Mouse (Mus musculus): ENCODE results near the gene Zdhhc20. TPM values are rescaled to one million over a fixed set of nuclear protein-coding genes. Genes with fewer than 3 reads are reported as not detected.
"Not testable (repeated sequence)": the region's sequence is repeated elsewhere in the genome, so short reads cannot be mapped to it uniquely, and the experiment has no call there.

Zdhhc20 gene
- polyA plus RNA-seq, 1 experiment = 39.8 TPM

DNA sequence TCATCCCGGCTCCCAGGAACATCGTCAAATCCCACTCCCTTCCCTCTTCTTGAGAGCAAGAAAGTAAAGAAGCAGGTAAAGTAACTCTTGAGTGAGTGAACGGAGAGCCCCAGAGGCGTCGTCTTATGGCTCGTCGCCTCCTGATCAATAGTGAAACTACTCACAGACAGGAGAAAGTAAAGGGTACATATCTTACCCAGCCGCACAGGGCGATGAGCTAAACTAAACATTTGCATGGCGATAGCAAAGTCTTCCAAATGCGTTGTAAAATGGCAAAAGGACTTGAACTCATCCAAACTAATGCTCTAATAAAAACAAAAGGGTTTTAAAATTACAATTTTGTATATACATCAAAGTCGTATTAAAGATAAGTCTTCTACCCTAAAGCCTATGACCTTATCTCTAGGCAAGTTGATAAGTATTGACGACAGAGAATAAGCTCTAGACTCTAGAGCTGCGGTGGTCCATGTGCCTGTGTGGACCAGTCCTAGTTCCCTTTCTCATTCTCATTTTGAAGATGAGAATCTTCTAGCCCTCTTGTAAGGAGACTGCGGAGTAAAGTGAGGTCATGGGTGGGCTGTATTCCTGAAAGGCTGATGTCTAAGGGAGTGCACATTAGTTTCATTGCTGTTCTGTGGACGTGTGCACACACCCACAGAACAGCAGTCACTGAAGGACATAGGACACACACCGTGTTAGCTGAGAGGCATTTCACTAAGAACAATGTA is 29.2 kb upstream of the Zdhhc20 start:
- Histone ChIP-seq H3K4me1 (ENCODE audit: control insufficient read depth, insufficient read depth, low read length) (no peaks in the 10 kb centered on the region), H3K4me3 (replicated peaks; ENCODE audit: insufficient read depth, low read depth, low read length) (no peak overlapping the region), H3K27ac (ENCODE audit: insufficient read depth, low read length) (no peak overlapping the region), H3K27me3 (ENCODE audit: control insufficient read depth, insufficient read depth, low read length) (no peaks in the 10 kb centered on the region)
- WGBS = 94% methylated on average over 17 of the region's 17 CpGs
- no peak for TF ChIP-seq CTCF (IDR thresholded peaks at IDR 0.05; ENCODE audit: borderline replicate concordance, insufficient read depth, low read depth, low read length)
- no peak for TF ChIP-seq POLR2A (IDR thresholded peaks at IDR 0.05; ENCODE audit: borderline replicate concordance, insufficient read depth, low read length)
- no peak for DNase-seq

DNA sequence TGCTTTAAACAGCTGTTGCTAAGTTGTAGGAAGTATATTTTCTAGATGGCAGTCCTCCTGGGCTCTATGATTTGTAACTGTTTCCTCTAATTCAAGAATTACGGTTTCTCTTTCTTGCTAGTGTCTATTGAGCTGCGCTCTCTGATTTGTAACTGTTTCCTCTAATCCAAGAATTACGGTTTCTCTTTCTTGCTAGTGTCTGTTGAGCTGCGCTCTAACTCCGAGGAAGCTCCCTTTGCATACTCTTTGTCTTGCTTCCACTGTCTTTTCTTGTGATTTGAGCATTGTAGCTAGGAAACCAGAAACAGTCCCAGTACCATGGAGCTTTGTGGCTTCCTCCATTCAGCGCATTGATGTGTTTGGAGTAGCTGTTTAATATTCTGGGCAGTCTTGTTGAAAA is 25.3 kb upstream of the Zdhhc20 start:
- WGBS = 55% methylated on average over 6 of the region's 6 CpGs
- TF ChIP-seq CTCF (IDR thresholded peaks at IDR 0.05; ENCODE audit: borderline replicate concordance, insufficient read depth, low read depth, low read length) (no peak), POLR2A (IDR thresholded peaks at IDR 0.05; ENCODE audit: borderline replicate concordance, insufficient read depth, low read length) (no peak)
- DNase-seq = no peak
- Histone ChIP-seq H3K4me1 (ENCODE audit: control insufficient read depth, insufficient read depth, low read length) (no peaks in the 10 kb centered on the region), H3K27me3 (ENCODE audit: control insufficient read depth, insufficient read depth, low read length) (no peaks in the 10 kb centered on the region), H3K4me3 (replicated peaks; ENCODE audit: insufficient read depth, low read depth, low read length) (no peak overlapping the region), H3K27ac (ENCODE audit: insufficient read depth, low read length) (no peak overlapping the region)

GRCm38 (mm10) chr14:57912211-57913007 is 22.3 kb upstream of the Zdhhc20 start:
- WGBS = 38% methylated on average over 1 of the region's 1 CpGs
- not testable (repeated sequence) for DNase-seq; H3K27ac ChIP-seq (ENCODE audit: insufficient read depth, low read length); H3K27me3 ChIP-seq (ENCODE audit: control insufficient read depth, insufficient read depth, low read length); H3K4me1 ChIP-seq (ENCODE audit: control insufficient read depth, insufficient read depth, low read length); H3K4me3 ChIP-seq (replicated peaks; ENCODE audit: insufficient read depth, low read depth, low read length)

DNA sequence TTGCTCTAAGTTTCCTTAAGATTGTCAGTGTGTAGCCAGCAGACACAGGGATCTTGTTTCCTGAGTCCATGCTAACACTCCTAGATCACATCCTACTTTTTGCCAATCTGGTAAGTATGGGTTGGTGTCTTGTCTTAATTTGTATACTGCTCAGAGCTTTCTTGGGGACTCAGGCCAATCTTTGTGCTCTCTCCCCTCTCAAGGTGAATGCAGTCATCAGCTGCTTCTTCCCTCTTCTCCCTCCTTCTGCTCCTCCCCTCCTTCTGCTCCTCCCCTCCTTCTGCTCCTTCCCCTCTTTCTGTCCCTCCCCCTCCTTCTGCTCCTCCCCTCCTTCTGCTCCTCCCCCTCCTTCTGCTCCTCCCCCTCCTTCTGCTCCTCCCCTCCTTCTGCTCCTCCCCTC is 21.7 kb upstream of the Zdhhc20 start:
- not testable (repeated sequence) for H3K4me1 ChIP-seq (ENCODE audit: control insufficient read depth, insufficient read depth, low read length); DNase-seq; H3K27ac ChIP-seq (ENCODE audit: insufficient read depth, low read length)

DNA sequence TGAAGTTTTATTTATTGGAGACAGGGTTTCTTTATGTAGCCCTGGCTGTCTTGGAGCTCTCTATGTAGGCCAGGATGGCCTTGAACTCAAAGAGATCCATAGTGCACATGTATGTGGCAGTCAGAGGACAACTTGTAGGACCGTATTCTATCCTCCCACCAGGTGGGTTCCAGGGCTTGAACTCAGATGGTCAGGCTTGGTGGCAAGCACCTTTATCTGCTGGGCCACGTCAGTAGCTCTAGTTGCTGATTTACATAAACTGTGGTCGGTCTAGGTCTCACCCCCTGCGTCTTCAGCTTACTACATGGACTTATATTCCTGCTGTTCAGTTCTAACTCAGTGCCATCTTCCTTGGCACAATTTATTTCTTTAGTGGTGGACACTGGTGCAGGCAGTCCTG is 21.2 kb upstream of the Zdhhc20 start:
- H3K27me3 ChIP-seq (ENCODE audit: control insufficient read depth, insufficient read depth, low read length) = no peaks in the 10 kb centered on the region
- no peak overlapping the region for H3K27ac ChIP-seq (ENCODE audit: insufficient read depth, low read length)
- 72% methylated on average over 4 of the region's 4 CpGs for WGBS
- TF ChIP-seq CTCF (IDR thresholded peaks at IDR 0.05; ENCODE audit: borderline replicate concordance, insufficient read depth, low read depth, low read length) (no peak), POLR2A (IDR thresholded peaks at IDR 0.05; ENCODE audit: borderline replicate concordance, insufficient read depth, low read length) (no peak)
- no peak for DNase-seq
- no peak overlapping the region for H3K4me3 ChIP-seq (replicated peaks; ENCODE audit: insufficient read depth, low read depth, low read length)
- H3K4me1 ChIP-seq (ENCODE audit: control insufficient read depth, insufficient read depth, low read length) = no peaks in the 10 kb centered on the region

More for the DNA sequence above, 21.7 kb upstream of the Zdhhc20 start:
- not testable (repeated sequence) for H3K4me3 ChIP-seq (replicated peaks; ENCODE audit: insufficient read depth, low read depth, low read length); H3K27me3 ChIP-seq (ENCODE audit: control insufficient read depth, insufficient read depth, low read length)

DNA sequence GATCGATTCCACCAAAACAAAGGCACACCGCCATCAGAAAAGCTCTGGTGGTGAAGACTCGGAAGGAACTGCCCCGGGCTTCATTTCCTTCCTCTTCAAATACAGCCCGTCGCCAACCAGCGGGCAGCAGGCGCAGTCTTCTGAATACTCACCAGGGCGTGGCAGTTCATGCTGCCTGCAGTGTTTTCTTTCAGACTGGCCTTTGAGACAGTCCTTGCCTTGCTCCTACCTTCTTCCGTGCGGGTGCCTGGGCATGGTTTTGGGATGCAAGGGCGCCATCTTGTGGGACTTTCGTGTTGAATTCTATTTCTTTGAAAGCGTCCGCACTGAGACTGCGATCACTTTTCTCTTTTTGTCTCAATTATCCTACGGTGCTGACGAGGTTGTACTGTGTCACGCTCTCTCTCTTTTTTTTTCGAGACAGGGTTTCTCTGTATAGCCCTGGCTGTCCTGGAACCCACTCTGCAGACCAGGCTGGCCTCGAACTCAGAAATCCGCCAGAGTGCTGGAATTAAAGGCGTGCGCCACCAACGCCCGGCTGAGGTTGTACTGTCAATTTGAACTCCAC is 20.5 kb upstream of the Zdhhc20 start:
- 17% methylated on average over 26 of the region's 26 CpGs for WGBS
- no peak overlapping the region for H3K27ac ChIP-seq (ENCODE audit: insufficient read depth, low read length)
- H3K4me3 ChIP-seq (replicated peaks; ENCODE audit: insufficient read depth, low read depth, low read length) = peak overlapping the region; percentile 42
- no peaks in the 10 kb centered on the region for H3K27me3 ChIP-seq (ENCODE audit: control insufficient read depth, insufficient read depth, low read length)
- no peaks in the 10 kb centered on the region for H3K4me1 ChIP-seq (ENCODE audit: control insufficient read depth, insufficient read depth, low read length)
- DNase-seq = peak; percentile 83 to 85
- TF ChIP-seq CTCF (IDR thresholded peaks at IDR 0.05; ENCODE audit: borderline replicate concordance, insufficient read depth, low read depth, low read length) = peak; percentile 88
- no peak for TF ChIP-seq POLR2A (IDR thresholded peaks at IDR 0.05; ENCODE audit: borderline replicate concordance, insufficient read depth, low read length)

GRCm38 (mm10) chr14:57909297-57909696 is 19.2 kb upstream of the Zdhhc20 start:
- TF ChIP-seq POLR2A (IDR thresholded peaks at IDR 0.05; ENCODE audit: borderline replicate concordance, insufficient read depth, low read length) (no peak), CTCF (IDR thresholded peaks at IDR 0.05; ENCODE audit: borderline replicate concordance, insufficient read depth, low read depth, low read length) (no peak)
- no peaks in the 10 kb centered on the region for H3K4me1 ChIP-seq (ENCODE audit: control insufficient read depth, insufficient read depth, low read length)
- no peaks in the 10 kb centered on the region for H3K27me3 ChIP-seq (ENCODE audit: control insufficient read depth, insufficient read depth, low read length)
- H3K4me3 ChIP-seq (replicated peaks; ENCODE audit: insufficient read depth, low read depth, low read length) = no peak overlapping the region
- WGBS = 68% methylated on average over 5 of the region's 5 CpGs
- no peak for DNase-seq
- peak overlapping the region; percentile 61; the same call in 1 of the 2 replicates for H3K27ac ChIP-seq (ENCODE audit: insufficient read depth, low read length)

GRCm38 (mm10) chr14:57908431-57908830 is 18.4 kb upstream of the Zdhhc20 start:
- peak overlapping the region; percentile 61; the same call in 1 of the 2 replicates for H3K27ac ChIP-seq (ENCODE audit: insufficient read depth, low read length)
- DNase-seq = no peak
- no peak for TF ChIP-seq POLR2A (IDR thresholded peaks at IDR 0.05; ENCODE audit: borderline replicate concordance, insufficient read depth, low read length)
- TF ChIP-seq CTCF (IDR thresholded peaks at IDR 0.05; ENCODE audit: borderline replicate concordance, insufficient read depth, low read depth, low read length) = no peak

More at GRCm38 (mm10) chr14:57908431-57908830, 18.4 kb upstream of the Zdhhc20 start:
- H3K4me3 ChIP-seq (replicated peaks; ENCODE audit: insufficient read depth, low read depth, low read length) = no peak overlapping the region
- H3K4me1 ChIP-seq (ENCODE audit: control insufficient read depth, insufficient read depth, low read length) = no peaks in the 10 kb centered on the region
- H3K27me3 ChIP-seq (ENCODE audit: control insufficient read depth, insufficient read depth, low read length) = no peaks in the 10 kb centered on the region
- WGBS = 88% methylated on average over 2 of the region's 2 CpGs
